Mouse (Mus musculus): ENCODE results near the gene 4930467E23Rik. TPM values are rescaled to one million over a fixed set of nuclear protein-coding genes. Genes with fewer than 3 reads are reported as not detected.
"Not testable (repeated sequence)": the region's sequence is repeated elsewhere in the genome, so short reads cannot be mapped to it uniquely, and the experiment has no call there.

The 4930467E23Rik gene
- polyA plus RNA-seq, 1 experiment from 2014 or later = not detected

DNA sequence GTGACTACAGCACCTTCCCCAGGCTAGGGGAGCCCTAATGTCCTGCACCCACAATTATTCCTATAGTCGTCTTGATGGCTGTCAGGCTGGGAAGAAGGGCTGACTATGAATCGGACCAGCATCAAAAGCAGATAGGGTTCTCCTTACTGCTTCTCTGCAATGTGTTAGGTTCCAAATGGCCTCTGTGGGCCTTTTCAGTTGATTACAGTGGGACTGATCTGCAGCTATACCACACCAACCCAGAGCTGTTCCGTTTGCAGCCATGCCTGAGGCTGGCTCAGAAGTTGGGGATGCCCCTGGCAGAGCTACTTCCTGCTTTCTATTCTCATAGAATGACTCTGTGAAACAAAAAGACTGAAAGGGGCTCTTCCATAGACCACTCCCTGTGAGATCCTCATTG lies 53.4 kb downstream of the 4930467E23Rik start:
- H3K36me3 ChIP-seq (ENCODE audit: control insufficient read depth, insufficient read depth, low read length); H3K9ac ChIP-seq (ENCODE audit: low read depth, low read length); DNase-seq (ENCODE audit: low spot score); H3K9me3 ChIP-seq (ENCODE audit: control insufficient read depth, low read length); H3K4me1 ChIP-seq (replicated peaks; ENCODE audit: control insufficient read depth, insufficient read depth, low read length); ATAC-seq (ENCODE audit: low FRiP score); H3K4me2 ChIP-seq (replicated peaks; ENCODE audit: low read depth, low read length); H3K27me3 ChIP-seq (ENCODE audit: control insufficient read depth, insufficient read depth, low read length); H3K27ac ChIP-seq (ENCODE audit: low read depth, low read length); H3K4me3 ChIP-seq (ENCODE audit: low read depth, low read length): not testable (repeated sequence)
- WGBS = 82% methylated on average over 3 of the region's 3 CpGs

DNA sequence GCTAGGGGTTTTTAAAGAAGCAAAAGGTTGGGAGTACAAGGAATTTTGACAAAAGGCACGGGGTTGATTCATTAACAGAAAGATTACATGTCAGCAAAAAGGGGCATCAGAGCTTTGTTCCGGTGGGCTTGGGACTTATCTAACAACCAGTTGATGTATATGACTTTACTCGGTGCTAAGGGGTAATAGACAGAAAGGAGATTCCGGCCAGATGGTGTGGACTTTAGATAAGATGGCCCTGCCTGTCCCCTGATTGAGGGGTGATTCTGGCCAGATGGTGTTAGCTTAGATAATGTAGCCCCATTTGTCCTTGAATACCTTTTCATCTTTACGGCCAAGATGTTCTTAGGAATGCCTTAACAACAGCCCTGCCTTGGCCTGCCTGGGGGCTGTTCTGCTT lies 54.5 kb downstream of the 4930467E23Rik start:
- H3K27me3 ChIP-seq (ENCODE audit: control insufficient read depth, insufficient read depth, low read length); H3K36me3 ChIP-seq (ENCODE audit: control insufficient read depth, insufficient read depth, low read length); H3K9ac ChIP-seq (ENCODE audit: low read depth, low read length); ATAC-seq (ENCODE audit: low FRiP score); DNase-seq (ENCODE audit: low spot score); H3K4me2 ChIP-seq (replicated peaks; ENCODE audit: low read depth, low read length); H3K4me3 ChIP-seq (ENCODE audit: low read depth, low read length); H3K27ac ChIP-seq (ENCODE audit: low read depth, low read length); H3K9me3 ChIP-seq (ENCODE audit: control insufficient read depth, low read length); H3K4me1 ChIP-seq (replicated peaks; ENCODE audit: control insufficient read depth, insufficient read depth, low read length): not testable (repeated sequence)
- WGBS = no CpG with 5 or more reads among the region's 5 CpGs

DNA sequence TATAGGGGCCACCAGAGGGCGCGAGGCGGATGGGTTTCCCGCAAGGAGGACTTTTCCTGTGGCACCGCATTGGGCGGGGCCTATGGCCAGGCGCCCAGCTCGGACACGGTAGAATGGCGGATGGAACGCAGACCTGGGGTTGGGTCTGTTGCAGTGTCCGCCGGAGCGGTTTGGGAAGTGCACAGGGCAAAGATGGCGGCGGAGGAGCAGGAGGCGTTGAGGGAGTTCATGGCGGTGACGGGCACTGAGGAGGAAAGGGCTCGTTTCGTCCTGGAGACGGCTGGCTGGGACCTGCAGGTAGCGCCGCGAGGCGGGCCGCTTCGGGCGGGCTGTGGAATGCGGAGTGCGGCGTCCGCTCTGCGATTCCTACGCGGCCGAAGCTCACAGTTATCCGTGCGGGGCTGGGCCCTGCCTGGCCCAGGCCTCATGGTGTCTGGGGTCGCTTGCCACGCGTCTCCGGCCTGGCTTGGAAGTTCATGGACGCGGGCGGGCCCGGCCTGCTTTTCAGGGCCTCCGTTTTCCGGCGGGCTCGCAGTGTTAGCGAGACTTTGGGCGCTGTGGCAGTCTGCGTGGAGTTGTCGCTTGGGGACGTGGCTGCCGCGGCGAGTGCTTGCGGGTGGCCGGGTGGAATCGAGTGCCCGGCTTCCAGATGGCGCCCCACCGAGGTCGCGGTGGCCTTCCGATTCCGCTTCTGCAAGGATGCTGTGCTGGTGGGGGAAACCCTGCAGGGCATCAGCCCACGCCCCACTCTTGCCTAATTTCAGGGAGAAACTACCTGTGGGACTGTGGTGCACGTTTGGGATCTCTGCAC lies 55.4 kb downstream of the 4930467E23Rik start:
- 12% methylated on average over 64 of the region's 71 CpGs for WGBS
- H3K27ac ChIP-seq (ENCODE audit: low read depth, low read length) = peak overlapping the region; percentile 75

DNA sequence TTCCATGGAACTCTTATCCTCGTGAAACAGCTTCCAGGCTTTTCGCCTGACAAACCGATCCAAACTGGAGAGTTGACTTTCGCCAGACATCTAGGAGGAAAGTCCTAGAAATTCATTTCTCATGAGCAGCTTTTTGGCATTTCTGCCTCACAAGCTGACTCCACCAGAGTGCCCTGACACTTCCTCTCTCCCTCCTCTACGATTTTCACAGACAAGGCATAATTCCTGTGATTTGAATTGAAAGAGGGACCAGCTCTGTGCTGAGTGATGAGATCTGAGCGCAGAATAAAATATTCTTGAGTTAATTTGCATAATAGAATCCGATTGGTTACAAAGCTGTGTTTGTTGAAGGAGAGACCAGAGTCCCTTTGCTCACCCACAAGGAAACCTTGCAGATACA lies 63.3 kb downstream of the 4930467E23Rik start:
- ATAC-seq (ENCODE audit: low FRiP score) = not testable (repeated sequence)

More for the DNA sequence above, 55.4 kb downstream of the 4930467E23Rik start:
- Histone ChIP-seq H3K9ac (ENCODE audit: low read depth, low read length) (peak overlapping the region; percentile 83), H3K4me3 (ENCODE audit: low read depth, low read length) (peak overlapping the region; percentile 56), H3K4me2 (replicated peaks; ENCODE audit: low read depth, low read length) (peak overlapping the region; percentile 30)
- H3K27me3 ChIP-seq (ENCODE audit: control insufficient read depth, insufficient read depth, low read length); H3K36me3 ChIP-seq (ENCODE audit: control insufficient read depth, insufficient read depth, low read length); H3K4me1 ChIP-seq (replicated peaks; ENCODE audit: control insufficient read depth, insufficient read depth, low read length); H3K9me3 ChIP-seq (ENCODE audit: control insufficient read depth, low read length): not testable (repeated sequence)
- DNase-seq (ENCODE audit: low spot score) (peak; percentile 91), ATAC-seq (ENCODE audit: low FRiP score) (peak; percentile 100)

More for the DNA sequence above, 63.3 kb downstream of the 4930467E23Rik start:
- H3K27me3 ChIP-seq (ENCODE audit: control insufficient read depth, insufficient read depth, low read length); H3K9ac ChIP-seq (ENCODE audit: low read depth, low read length); DNase-seq (ENCODE audit: low spot score); H3K9me3 ChIP-seq (ENCODE audit: control insufficient read depth, low read length); H3K27ac ChIP-seq (ENCODE audit: low read depth, low read length); H3K4me1 ChIP-seq (replicated peaks; ENCODE audit: control insufficient read depth, insufficient read depth, low read length); H3K36me3 ChIP-seq (ENCODE audit: control insufficient read depth, insufficient read depth, low read length); H3K4me2 ChIP-seq (replicated peaks; ENCODE audit: low read depth, low read length); H3K4me3 ChIP-seq (ENCODE audit: low read depth, low read length): not testable (repeated sequence)
- 87% methylated on average over 7 of the region's 7 CpGs for WGBS

Other genes starting within 250 kb of the 4930467E23Rik start
- not detected in 2 replicates for gene Defb7, start 234.5 kb upstream of the 4930467E23Rik start, polyA plus RNA-seq (2014; fragmentation: Nextera tagmentation; extraction: Ambion mirVana)
- gene Gm31371, start 173.8 kb downstream of the 4930467E23Rik start, polyA plus RNA-seq (2014; fragmentation: Nextera tagmentation; extraction: Ambion mirVana) = not detected in 2 replicates